Mouse (Mus musculus): ENCODE results near the gene Lrrtm4. TPM values are rescaled to one million over a fixed set of nuclear protein-coding genes. Genes with fewer than 3 reads are reported as not detected.

Gene Lrrtm4
- polyA plus RNA-seq, 1 experiment from 2014 or later = 0.02 TPM

GRCm38 (mm10) chr6:80733416-80733815, 714.7 kb downstream of the Lrrtm4 start:
- no peaks in the 10 kb centered on the region for H3K36me3 ChIP-seq
- no peak overlapping the region for H3K27ac ChIP-seq
- no peaks in the 10 kb centered on the region for H3K4me1 ChIP-seq (replicated peaks)
- H3K4me3 ChIP-seq (replicated peaks) = no peak overlapping the region
- 70% methylated on average over 3 of the region's 3 CpGs for WGBS (ENCODE audit: insufficient replicate concordance)
- H3K9ac ChIP-seq = no peak overlapping the region
- DNase-seq (no peak), ATAC-seq (ENCODE audit: low read depth) (no peak)
- H3K9me3 ChIP-seq (replicated peaks) = no peaks in the 10 kb centered on the region
- H3K27me3 ChIP-seq = no peaks in the 10 kb centered on the region
- no peak overlapping the region for H3K4me2 ChIP-seq

GRCm38 (mm10) chr6:80750769-80751168, 732.1 kb downstream of the Lrrtm4 start:
- WGBS (ENCODE audit: insufficient replicate concordance) = 51% methylated on average over 2 of the region's 2 CpGs
- H3K27ac ChIP-seq = no peak overlapping the region
- ATAC-seq (ENCODE audit: low read depth) = no peak
- no peak for DNase-seq
- H3K4me3 ChIP-seq (replicated peaks) = no peak overlapping the region
- H3K36me3 ChIP-seq = no peaks in the 10 kb centered on the region
- H3K4me2 ChIP-seq = no peak overlapping the region
- H3K9ac ChIP-seq = no peak overlapping the region
- H3K27me3 ChIP-seq = no peaks in the 10 kb centered on the region
- H3K9me3 ChIP-seq (replicated peaks) = no peaks in the 10 kb centered on the region
- H3K4me1 ChIP-seq (replicated peaks) = no peaks in the 10 kb centered on the region

GRCm38 (mm10) chr6:80760641-80761204, 742.0 kb downstream of the Lrrtm4 start:
- Histone ChIP-seq H3K4me2 (no peak overlapping the region), H3K27me3 (no peaks in the 10 kb centered on the region), H3K4me1 (replicated peaks) (no peaks in the 10 kb centered on the region), H3K4me3 (replicated peaks) (no peak overlapping the region), H3K36me3 (no peaks in the 10 kb centered on the region), H3K27ac (no peak overlapping the region), H3K9ac (no peak overlapping the region), H3K9me3 (replicated peaks) (no peaks in the 10 kb centered on the region)
- 63% methylated on average over 5 of the region's 5 CpGs for WGBS (ENCODE audit: insufficient replicate concordance)
- no peak for DNase-seq
- ATAC-seq (ENCODE audit: low read depth) = no peak

- H3K9ac ChIP-seq = no peak overlapping the region
- H3K27me3 ChIP-seq = no peaks in the 10 kb centered on the region
- no peaks in the 10 kb centered on the region for H3K9me3 ChIP-seq (replicated peaks)
- ATAC-seq (ENCODE audit: low read depth) (no peak), DNase-seq (no peak)
- H3K4me1 ChIP-seq (replicated peaks) = no peaks in the 10 kb centered on the region
- no peak overlapping the region for H3K4me3 ChIP-seq (replicated peaks)
- no peak overlapping the region for H3K27ac ChIP-seq
- no peaks in the 10 kb centered on the region for H3K36me3 ChIP-seq
- H3K4me2 ChIP-seq = no peak overlapping the region
These were observed 767.6 kb downstream of the Lrrtm4 start for GRCm38 (mm10) chr6:80786282-80786681.

GRCm38 (mm10) chr6:80823753-80824152, 805.1 kb downstream of the Lrrtm4 start:
- no peak for ATAC-seq (ENCODE audit: low read depth)
- Histone ChIP-seq H3K9ac (no peak overlapping the region), H3K4me2 (no peak overlapping the region), H3K4me3 (replicated peaks) (no peak overlapping the region), H3K9me3 (replicated peaks) (no peaks in the 10 kb centered on the region), H3K36me3 (no peaks in the 10 kb centered on the region), H3K27me3 (no peaks in the 10 kb centered on the region), H3K4me1 (replicated peaks) (no peaks in the 10 kb centered on the region), H3K27ac (no peak overlapping the region)
- 63% methylated on average over 5 of the region's 5 CpGs for WGBS (ENCODE audit: insufficient replicate concordance)
- no peak for DNase-seq

GRCm38 (mm10) chr6:80839784-80840183, 821.1 kb downstream of the Lrrtm4 start:
- no peak for ATAC-seq (ENCODE audit: low read depth)
- Histone ChIP-seq H3K27me3 (no peaks in the 10 kb centered on the region), H3K9ac (no peak overlapping the region), H3K4me3 (replicated peaks) (no peak overlapping the region), H3K4me2 (no peak overlapping the region), H3K36me3 (no peaks in the 10 kb centered on the region), H3K4me1 (replicated peaks) (no peaks in the 10 kb centered on the region), H3K9me3 (replicated peaks) (no peaks in the 10 kb centered on the region), H3K27ac (no peak overlapping the region)
- whole genome bisulfite sequencing (ENCODE audit: insufficient replicate concordance) = 57% methylated on average over 2 of the region's 2 CpGs
- no peak for DNase-seq

DNA sequence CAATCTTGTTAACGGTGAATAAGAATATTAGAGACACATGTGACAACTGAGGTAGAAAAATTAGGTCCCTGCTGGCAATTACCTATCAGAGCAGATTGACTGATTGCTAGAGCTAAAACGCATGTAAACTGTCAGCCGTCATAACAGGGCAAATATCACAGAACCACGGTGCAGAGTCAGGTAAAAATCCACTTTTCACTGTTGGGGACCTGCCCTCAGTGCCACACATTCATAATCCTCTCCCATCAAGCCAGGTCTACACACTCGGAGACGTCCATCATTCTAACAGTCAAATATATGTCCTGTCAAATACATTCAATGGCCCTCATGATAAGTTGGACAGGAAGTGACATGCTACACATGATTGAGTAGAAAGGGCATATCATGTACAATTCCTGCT, 826.6 kb downstream of the Lrrtm4 start:
- no peak overlapping the region for H3K9ac ChIP-seq
- 67% methylated on average over 6 of the region's 6 CpGs for WGBS (ENCODE audit: insufficient replicate concordance)
- DNase-seq = no peak
- H3K4me3 ChIP-seq (replicated peaks) = no peak overlapping the region
- H3K4me1 ChIP-seq (replicated peaks) = no peaks in the 10 kb centered on the region
- ATAC-seq (ENCODE audit: low read depth) = no peak
- H3K27me3 ChIP-seq = no peaks in the 10 kb centered on the region
- no peak overlapping the region for H3K4me2 ChIP-seq
- no peaks in the 10 kb centered on the region for H3K9me3 ChIP-seq (replicated peaks)
- H3K27ac ChIP-seq = no peak overlapping the region
- H3K36me3 ChIP-seq = no peaks in the 10 kb centered on the region

DNA sequence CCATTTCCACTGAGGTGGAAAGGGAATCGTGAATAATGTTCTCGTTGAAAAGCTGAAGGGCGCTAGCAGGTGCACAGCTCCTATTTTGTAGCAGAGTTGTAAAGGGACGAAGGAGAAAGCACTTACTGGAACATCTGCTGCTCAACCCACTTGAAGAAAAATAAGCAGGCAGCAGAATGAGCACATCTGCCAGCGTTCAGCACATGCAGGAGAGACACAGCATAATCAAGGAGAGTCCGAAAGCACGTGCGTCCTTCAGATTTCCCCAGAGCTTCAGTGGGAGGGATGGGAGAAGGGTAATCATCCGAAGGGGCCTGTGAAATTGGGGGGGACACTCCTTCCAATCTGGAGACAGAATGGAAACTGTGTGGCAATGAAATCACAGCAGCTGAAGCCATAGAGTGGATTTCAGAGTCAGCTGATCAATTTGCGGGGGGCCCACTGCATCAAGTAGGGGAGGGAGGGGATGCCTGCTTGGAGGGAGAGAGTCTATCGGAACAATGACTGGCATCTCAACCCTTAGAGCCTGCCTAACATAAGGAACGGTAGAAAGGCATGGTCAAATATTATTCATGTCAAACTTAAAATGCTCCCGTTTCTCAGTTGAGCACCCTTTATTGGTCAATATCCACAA, 838.4 kb downstream of the Lrrtm4 start:
- ATAC-seq (ENCODE audit: low read depth) = no peak
- DNase-seq = no peak
- H3K9me3 ChIP-seq (replicated peaks) = no peaks in the 10 kb centered on the region
- WGBS (ENCODE audit: insufficient replicate concordance) = 73% methylated on average over 13 of the region's 13 CpGs
- no peaks in the 10 kb centered on the region for H3K27me3 ChIP-seq
- no peak overlapping the region for H3K4me3 ChIP-seq (replicated peaks)
- H3K27ac ChIP-seq = no peak overlapping the region
- no peaks in the 10 kb centered on the region for H3K4me1 ChIP-seq (replicated peaks)
- no peak overlapping the region for H3K9ac ChIP-seq
- H3K4me2 ChIP-seq = no peak overlapping the region
- no peaks in the 10 kb centered on the region for H3K36me3 ChIP-seq

Other genes starting within 250 kb of the Lrrtm4 start
- gene Gm20594, start 201.0 kb upstream of the Lrrtm4 start, polyA plus RNA-seq (2015; fragmentation: Nextera tagmentation; extraction: Ambion mirVana) = not detected in 2 replicates

Measured in liver, embryonic 13.5 days (tissue).